Mouse (Mus musculus): ENCODE results near the gene Pah. TPM values are rescaled to one million over a fixed set of nuclear protein-coding genes. Genes with fewer than 3 reads are reported as not detected.

The Pah gene
- polyA plus RNA-seq, 1 experiment: not detected

DNA sequence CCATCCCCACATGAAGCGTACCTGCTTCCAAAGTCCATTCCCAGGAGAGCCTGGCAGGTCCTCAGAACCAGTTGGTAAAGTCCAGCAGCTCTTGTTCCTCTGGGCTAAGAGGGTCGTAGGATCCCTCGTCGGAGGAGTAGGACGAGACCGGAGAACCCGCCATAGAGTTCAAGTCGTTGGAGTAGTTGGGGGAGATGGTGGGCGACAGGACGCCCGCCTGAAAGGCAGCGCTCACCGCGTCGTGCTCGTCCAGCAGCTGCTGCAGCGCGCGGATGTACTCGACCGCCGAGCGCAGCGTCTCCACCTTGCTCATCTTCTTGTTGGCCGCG is 29.3 kb upstream of the Pah start:
- Histone ChIP-seq H3ac (ENCODE audit: control insufficient read depth, insufficient read length, low read depth) (no peak overlapping the region), H3K4me3 (ENCODE audit: insufficient read depth, poor library complexity, severe bottlenecking) (no peak overlapping the region), H3K79me3 (ENCODE audit: low read depth) (no peaks in the 10 kb centered on the region), H3K79me2 (ENCODE audit: control insufficient read depth, insufficient read depth) (no peaks in the 10 kb centered on the region), H3K27me3 (ENCODE audit: control insufficient read depth, insufficient read depth, insufficient read length) (peaks cover 46% of the 10 kb centered on the region), H3K36me3 (ENCODE audit: control insufficient read depth, insufficient read depth) (no peaks in the 10 kb centered on the region)
- TF ChIP-seq MYOG (IDR thresholded peaks at IDR 0.05; ENCODE audit: control insufficient read depth, extremely low read depth, insufficient read length) (no peak), USF1 (IDR thresholded peaks at IDR 0.05; ENCODE audit: low read depth) (no peak), MYOD1 (IDR thresholded peaks at IDR 0.05; ENCODE audit: control insufficient read depth, insufficient read length, low read depth) (no peak), FOSL1 (IDR thresholded peaks at IDR 0.05; ENCODE audit: insufficient read depth, low read length, poor library complexity, severe bottlenecking) (no peak), CEBPB (IDR thresholded peaks at IDR 0.05; ENCODE audit: low read depth) (no peak), MAX (IDR thresholded peaks at IDR 0.05) (no peak), CTCF (IDR thresholded peaks at IDR 0.05; ENCODE audit: control insufficient read depth, insufficient read depth, insufficient read length) (no peak)

DNA sequence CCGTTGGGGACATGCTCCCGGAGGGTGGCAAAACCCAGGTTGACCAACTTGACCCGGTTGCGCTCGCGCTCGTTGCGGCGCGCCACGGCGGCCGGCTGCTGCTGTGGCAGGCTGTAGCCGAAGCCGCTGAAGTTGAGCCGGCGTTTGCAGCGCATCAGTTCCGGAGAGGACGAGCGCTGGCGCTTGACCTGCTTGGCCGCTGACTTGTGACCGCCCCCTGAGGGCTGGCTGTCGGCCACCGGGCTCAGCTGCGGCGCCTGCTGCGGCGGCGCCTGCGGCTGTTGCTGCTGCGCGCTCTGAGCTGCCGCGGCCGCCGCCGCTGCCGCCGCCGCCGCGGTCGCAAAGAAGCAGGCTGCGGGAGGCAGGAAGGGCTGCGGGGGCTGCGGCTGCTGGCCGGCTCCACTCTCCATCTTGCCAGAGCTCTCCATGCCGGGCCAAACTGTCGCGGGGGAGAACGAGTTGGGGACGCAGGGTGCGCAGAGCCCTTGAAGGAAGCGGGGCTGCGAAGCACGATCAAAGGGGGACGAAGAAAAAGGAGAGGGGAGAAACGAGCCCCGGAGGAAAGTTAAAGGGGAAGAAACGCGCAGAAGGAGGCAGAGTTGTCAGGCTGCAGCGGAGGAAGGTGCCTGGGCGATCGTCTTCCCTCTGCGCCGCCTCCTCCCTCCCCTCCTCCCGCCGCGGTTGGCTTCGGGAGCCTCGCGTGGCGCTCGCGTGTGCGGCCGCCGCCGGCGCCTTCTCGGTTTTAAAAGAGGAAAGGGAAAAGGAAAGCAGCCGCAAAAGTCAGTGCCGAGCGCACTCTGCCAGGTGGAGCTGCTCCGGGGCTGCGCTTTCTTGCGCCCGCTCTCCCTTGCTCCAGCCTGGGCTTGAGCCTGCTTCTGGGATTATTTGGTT is 28.7 kb upstream of the Pah start:
- Histone ChIP-seq H3ac (ENCODE audit: control insufficient read depth, insufficient read length, low read depth) (no peak overlapping the region), H3K27me3 (ENCODE audit: control insufficient read depth, insufficient read depth, insufficient read length) (peaks cover 46% of the 10 kb centered on the region), H3K4me3 (ENCODE audit: insufficient read depth, poor library complexity, severe bottlenecking) (no peak overlapping the region), H3K79me3 (ENCODE audit: low read depth) (no peaks in the 10 kb centered on the region), H3K79me2 (ENCODE audit: control insufficient read depth, insufficient read depth) (no peaks in the 10 kb centered on the region), H3K36me3 (ENCODE audit: control insufficient read depth, insufficient read depth) (no peaks in the 10 kb centered on the region)
- TF ChIP-seq MYOG (IDR thresholded peaks at IDR 0.05; ENCODE audit: control insufficient read depth, extremely low read depth, insufficient read length) (no peak), CEBPB (IDR thresholded peaks at IDR 0.05; ENCODE audit: low read depth) (no peak)

DNA sequence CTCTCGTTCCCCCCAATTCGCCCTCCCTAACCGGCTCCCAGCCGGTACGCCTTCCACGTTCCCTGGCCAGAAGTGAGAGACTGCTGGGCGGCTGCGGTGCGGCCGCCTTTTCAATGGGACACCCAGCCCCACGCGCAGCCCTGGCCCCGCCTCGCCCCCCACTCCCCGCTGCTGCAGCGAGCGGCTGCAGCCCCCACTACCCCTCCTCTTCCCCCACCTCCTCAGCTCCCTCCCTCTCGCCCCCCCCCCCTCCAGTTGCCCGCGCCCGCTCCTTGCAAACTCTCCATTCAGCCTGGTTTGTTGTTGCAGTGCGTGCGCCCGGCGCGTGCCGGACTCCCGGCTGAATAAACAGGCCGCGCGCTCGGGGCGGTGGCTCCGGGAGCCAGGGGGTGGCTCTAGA is 28.0 kb upstream of the Pah start, which contains the start of gene Ascl1:
Ascl1 (minus strand) TSS at position 85 of the 400 bp plus-strand sequence.
- TF ChIP-seq CEBPB (IDR thresholded peaks at IDR 0.05; ENCODE audit: low read depth) (no peak), CTCF (IDR thresholded peaks at IDR 0.05; ENCODE audit: control insufficient read depth, insufficient read depth, insufficient read length) (no peak), MYOG (IDR thresholded peaks at IDR 0.05; ENCODE audit: control insufficient read depth, extremely low read depth, insufficient read length) (no peak), USF1 (IDR thresholded peaks at IDR 0.05; ENCODE audit: low read depth) (no peak), FOSL1 (IDR thresholded peaks at IDR 0.05; ENCODE audit: insufficient read depth, low read length, poor library complexity, severe bottlenecking) (no peak)
- Histone ChIP-seq H3K36me3 (ENCODE audit: control insufficient read depth, insufficient read depth) (no peaks in the 10 kb centered on the region), H3K4me3 (ENCODE audit: insufficient read depth, poor library complexity, severe bottlenecking) (no peak within 1 kb of the TSS), H3K79me2 (ENCODE audit: control insufficient read depth, insufficient read depth) (no peaks in the 10 kb centered on the region), H3K27me3 (ENCODE audit: control insufficient read depth, insufficient read depth, insufficient read length) (peaks cover 46% of the 10 kb centered on the region), H3K79me3 (ENCODE audit: low read depth) (no peaks in the 10 kb centered on the region), H3ac (ENCODE audit: control insufficient read depth, insufficient read length, low read depth) (no peak within 1 kb of the TSS)

DNA sequence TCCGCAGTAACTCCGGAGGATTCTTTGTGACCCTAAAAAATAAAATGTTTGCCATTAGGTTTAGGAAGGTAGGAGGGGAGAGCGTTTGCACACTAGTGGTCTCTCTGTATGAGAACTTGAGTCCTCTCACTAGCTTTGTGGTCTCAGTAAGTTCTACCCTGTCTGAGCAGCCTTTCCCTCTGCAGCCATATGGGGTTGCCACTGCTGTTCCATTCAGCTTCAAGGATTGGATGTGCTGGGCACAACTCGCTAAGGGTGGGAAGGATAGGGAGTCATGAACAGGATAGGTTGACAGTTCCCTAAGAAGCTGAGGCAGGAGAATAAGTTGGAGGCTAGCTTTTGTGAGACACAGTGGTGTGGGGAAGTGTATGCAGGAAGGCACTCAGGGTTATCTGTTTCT is 27.4 kb upstream of the Pah start:
- Histone ChIP-seq H3K79me2 (ENCODE audit: control insufficient read depth, insufficient read depth) (no peaks in the 10 kb centered on the region), H3ac (ENCODE audit: control insufficient read depth, insufficient read length, low read depth) (no peak overlapping the region), H3K27me3 (ENCODE audit: control insufficient read depth, insufficient read depth, insufficient read length) (peaks cover 42% of the 10 kb centered on the region), H3K79me3 (ENCODE audit: low read depth) (no peaks in the 10 kb centered on the region), H3K36me3 (ENCODE audit: control insufficient read depth, insufficient read depth) (no peaks in the 10 kb centered on the region), H3K4me3 (ENCODE audit: insufficient read depth, poor library complexity, severe bottlenecking) (no peak overlapping the region)
- TF ChIP-seq MYOD1 (IDR thresholded peaks at IDR 0.05; ENCODE audit: control insufficient read depth, insufficient read length, low read depth) (no peak), CEBPB (IDR thresholded peaks at IDR 0.05; ENCODE audit: low read depth) (no peak), MYOG (IDR thresholded peaks at IDR 0.05; ENCODE audit: control insufficient read depth, extremely low read depth, insufficient read length) (no peak), USF1 (IDR thresholded peaks at IDR 0.05; ENCODE audit: low read depth) (no peak), FOSL1 (IDR thresholded peaks at IDR 0.05; ENCODE audit: insufficient read depth, low read length, poor library complexity, severe bottlenecking) (no peak), CTCF (IDR thresholded peaks at IDR 0.05; ENCODE audit: control insufficient read depth, insufficient read depth, insufficient read length) (no peak)

DNA sequence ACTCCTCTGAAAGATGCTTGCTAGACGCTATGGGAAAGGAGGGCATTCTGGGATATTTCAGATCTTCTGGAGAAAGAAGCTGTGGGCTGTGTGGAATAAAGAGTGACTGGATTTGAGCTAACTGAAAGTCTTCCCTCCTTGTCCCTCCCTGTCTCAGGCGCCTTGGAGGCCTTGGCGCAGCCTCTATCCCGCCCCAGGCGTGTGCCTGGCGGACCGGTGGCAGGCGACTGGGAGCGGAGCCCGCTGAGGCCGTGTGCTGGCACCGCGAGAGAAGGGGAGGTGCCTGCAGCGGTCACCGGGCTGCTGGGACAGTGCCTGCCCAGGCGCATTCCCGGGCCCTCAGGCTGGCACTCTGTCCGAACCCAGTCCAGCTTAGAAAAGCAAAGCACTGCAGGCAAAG is 27.0 kb upstream of the Pah start:
- no peak for TF ChIP-seq MAX (IDR thresholded peaks at IDR 0.05)
- no peak for TF ChIP-seq CTCF (IDR thresholded peaks at IDR 0.05; ENCODE audit: control insufficient read depth, insufficient read depth, insufficient read length)
- TF ChIP-seq USF1 (IDR thresholded peaks at IDR 0.05; ENCODE audit: low read depth): no peak
- TF ChIP-seq MYOG (IDR thresholded peaks at IDR 0.05; ENCODE audit: control insufficient read depth, extremely low read depth, insufficient read length): no peak
- Histone ChIP-seq H3K36me3 (ENCODE audit: control insufficient read depth, insufficient read depth) (no peaks in the 10 kb centered on the region), H3K27me3 (ENCODE audit: control insufficient read depth, insufficient read depth, insufficient read length) (peaks cover 39% of the 10 kb centered on the region)

DNA sequence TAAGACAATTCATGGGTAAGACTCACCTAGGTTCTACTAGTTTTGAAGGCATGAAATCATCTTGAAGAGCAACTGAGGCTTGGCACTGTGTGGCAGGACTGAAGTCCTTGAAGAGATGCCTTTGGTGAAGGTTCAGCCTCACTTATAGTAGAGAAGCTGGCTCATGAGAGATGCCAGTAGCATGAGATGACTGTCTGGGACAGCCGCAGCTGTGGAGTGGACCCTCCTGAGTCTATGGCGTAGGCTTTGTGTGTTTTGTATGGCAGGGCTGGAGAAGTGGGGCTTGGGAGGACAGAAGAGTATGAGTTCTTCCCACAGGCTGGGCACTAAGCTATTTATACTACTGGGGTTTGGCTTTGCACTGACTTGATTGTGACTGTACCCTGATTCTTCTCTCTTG is 24.5 kb upstream of the Pah start:
- Histone ChIP-seq H3K27me3 (ENCODE audit: control insufficient read depth, insufficient read depth, insufficient read length) (peaks cover 31% of the 10 kb centered on the region), H3K79me3 (ENCODE audit: low read depth) (no peaks in the 10 kb centered on the region), H3K4me3 (ENCODE audit: insufficient read depth, poor library complexity, severe bottlenecking) (no peak overlapping the region), H3K79me2 (ENCODE audit: control insufficient read depth, insufficient read depth) (no peaks in the 10 kb centered on the region), H3K36me3 (ENCODE audit: control insufficient read depth, insufficient read depth) (no peaks in the 10 kb centered on the region), H3ac (ENCODE audit: control insufficient read depth, insufficient read length, low read depth) (no peak overlapping the region)
- no peak for TF ChIP-seq MAX (IDR thresholded peaks at IDR 0.05)
- TF ChIP-seq CTCF (IDR thresholded peaks at IDR 0.05; ENCODE audit: control insufficient read depth, insufficient read depth, insufficient read length): no peak
- TF ChIP-seq USF1 (IDR thresholded peaks at IDR 0.05; ENCODE audit: low read depth): no peak
- no peak for TF ChIP-seq FOSL1 (IDR thresholded peaks at IDR 0.05; ENCODE audit: insufficient read depth, low read length, poor library complexity, severe bottlenecking)
- TF ChIP-seq MYOD1 (IDR thresholded peaks at IDR 0.05; ENCODE audit: control insufficient read depth, insufficient read length, low read depth): no peak
- TF ChIP-seq CEBPB (IDR thresholded peaks at IDR 0.05; ENCODE audit: low read depth): no peak
- TF ChIP-seq MYOG (IDR thresholded peaks at IDR 0.05; ENCODE audit: control insufficient read depth, extremely low read depth, insufficient read length): no peak

More for the DNA sequence above, 27.0 kb upstream of the Pah start:
- Histone ChIP-seq H3K79me3 (ENCODE audit: low read depth) (no peaks in the 10 kb centered on the region), H3ac (ENCODE audit: control insufficient read depth, insufficient read length, low read depth) (no peak overlapping the region), H3K79me2 (ENCODE audit: control insufficient read depth, insufficient read depth) (no peaks in the 10 kb centered on the region), H3K4me3 (ENCODE audit: insufficient read depth, poor library complexity, severe bottlenecking) (no peak overlapping the region)
